Comparison of ENCODE assay signal across 7 mouse cellular contexts in the genomic region with DNA sequence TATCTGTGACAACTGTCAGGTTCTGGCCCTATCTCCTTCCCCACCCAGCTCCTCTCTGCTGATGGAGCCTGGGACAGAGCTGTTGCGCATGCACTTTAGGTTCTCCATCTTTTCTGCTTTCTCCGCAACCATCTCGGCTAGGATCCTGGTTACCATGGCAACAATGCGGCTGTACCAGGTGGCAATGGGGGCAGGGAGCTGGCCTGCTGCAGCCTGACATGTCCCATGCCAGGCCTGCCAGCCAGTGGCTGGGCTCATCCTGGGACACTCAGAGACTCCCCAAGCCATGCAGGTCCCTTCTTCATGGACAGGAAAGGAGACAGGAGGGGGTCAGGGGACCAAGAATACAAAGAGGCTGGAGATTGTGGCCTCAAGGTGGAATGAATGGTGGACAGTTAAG. TPM values are rescaled to one million over a fixed set of nuclear protein-coding genes. Genes with fewer than 3 reads are reported as not detected.
DNase-seq lines count a peak whose midpoint lies in the region; ATAC-seq and TF ChIP-seq lines count a peak whose summit lies in the region.

No protein-coding gene starts in this region.

- peak overlapping the region; percentile 94 for H3K27ac ChIP-seq in cerebellum, adult 2 months (ENCODE audit: insufficient read depth, low read length)
- H3K27ac ChIP-seq in forebrain, embryonic 11.5 days (ENCODE audit: low read depth, low read length) = 0 out of 2 replicates have a peak overlapping the region, but pooled peaks have one; percentile 10

- peaks cover 59% of the 10 kb centered on the region for H3K4me1 ChIP-seq in cerebellum, adult 2 months (ENCODE audit: control insufficient read depth, insufficient read depth, low read length)
- H3K4me1 ChIP-seq in forebrain, embryonic 11.5 days (replicated peaks; ENCODE audit: control insufficient read depth, insufficient read depth, low read length) = peaks cover 21% of the 10 kb centered on the region

- H3K27me3 ChIP-seq in cerebellum, adult 2 months (ENCODE audit: control insufficient read depth, insufficient read depth, low read length) = no peaks in the 10 kb centered on the region
- H3K27me3 ChIP-seq in forebrain, embryonic 11.5 days (ENCODE audit: control insufficient read depth, insufficient read depth, low read length) = peaks cover 10% of the 10 kb centered on the region

- peaks cover 8% of the 10 kb centered on the region for H3K36me3 ChIP-seq in forebrain, embryonic 11.5 days (ENCODE audit: control insufficient read depth, insufficient read depth, low read length)

- peak; percentile 21; the same call in 1 of the 2 replicates for TF ChIP-seq POLR2A in cerebellum, adult 2 months (IDR thresholded peaks at IDR 0.05; ENCODE audit: borderline replicate concordance, insufficient read depth, low read length)

- peak overlapping the region; percentile 7 for H3K4me3 ChIP-seq in cerebellum, adult 2 months (replicated peaks; ENCODE audit: insufficient read depth, low read depth, low read length)
- no peak overlapping the region for H3K4me3 ChIP-seq in forebrain, embryonic 11.5 days (ENCODE audit: low read depth, low read length)

- WGBS in cerebellum, adult 2 months = 2% methylated on average over 4 of the region's 4 CpGs
- WGBS in forebrain, embryonic 11.5 days = 30% methylated on average over 4 of the region's 4 CpGs

- no peak for TF ChIP-seq CTCF in cerebellum, adult 2 months (IDR thresholded peaks at IDR 0.05; ENCODE audit: borderline replicate concordance, insufficient read depth, low read depth, low read length)

- no peak overlapping the region for H3K4me2 ChIP-seq in forebrain, embryonic 11.5 days (ENCODE audit: low read depth, low read length, severe bottlenecking)

- peak; percentile 96 to 98 for DNase-seq in cerebellum, adult 2 months
- peak; percentile 65 for DNase-seq in forebrain, embryonic 11.5 days (ENCODE audit: low spot score)
- DNase-seq in layer of hippocampus, postnatal 25 days (ENCODE audit: extremely low spot score in 1 of 2, low spot score in 1 of 2) = peak; percentile 66 to 73
- peak; percentile 17 for DNase-seq in neural tube, embryonic 10.5 days (ENCODE audit: extremely low spot score, low spot score)
- no peak for DNase-seq in thymus, postnatal 36 days
- no peak for DNase-seq in adrenal gland, adult 18-20 months (ENCODE audit: low spot score in 2 of 2)

- no peak for ATAC-seq in forebrain, embryonic 11.5 days (replicated peaks; ENCODE audit: low FRiP score)
- ATAC-seq in inflammation-experienced regulatory T-cells, adult 6 months = no peak

- no peaks in the 10 kb centered on the region for H3K9me3 ChIP-seq in forebrain, embryonic 11.5 days (ENCODE audit: control insufficient read depth, low read length)

- H3K9ac ChIP-seq in forebrain, embryonic 11.5 days (ENCODE audit: low read length) = no peak overlapping the region

RNA-seq across cellular contexts. Expression of gene Aspdh, which starts 0.7 kb away (rescaled TPM):
- 9.3 and 10.2 TPM in 2 replicates for polyA plus RNA-seq in cerebellum, adult 2 months (2012; rRNA removed)
- 2.6 and 2.9 TPM in 2 replicates for polyA plus RNA-seq in forebrain, embryonic 11.5 days (2014; fragmentation: Nextera tagmentation; extraction: Ambion mirVana)
- total RNA-seq in layer of hippocampus, postnatal 25 days (2021) = 10 to 100 TPM; 10.9 to 13.2 TPM
- polyA plus RNA-seq in inflammation-experienced regulatory T-cells, adult 6 months (2017; shearing (Covaris generic)) = not detected
- total RNA-seq in adrenal gland, adult 18-20 months (2021) = not detected

RNA-seq across cellular contexts. Expression of gene Josd2, which starts 3.3 kb away (rescaled TPM):
- polyA plus RNA-seq in cerebellum, adult 2 months (2012; rRNA removed) = 273 and 294 TPM in 2 replicates
- 60.9 and 68.9 TPM in 2 replicates for polyA plus RNA-seq in forebrain, embryonic 11.5 days (2014; fragmentation: Nextera tagmentation; extraction: Ambion mirVana)
- 100 to 1,000 TPM; 102 to 107 TPM for total RNA-seq in layer of hippocampus, postnatal 25 days (2021)
- 10 to 100 TPM; 46.9 to 62.6 (median 47.0) TPM for polyA plus RNA-seq in inflammation-experienced regulatory T-cells, adult 6 months (2017; shearing (Covaris generic))
- 10 to 100 TPM; 40.0 to 42.6 TPM for total RNA-seq in adrenal gland, adult 18-20 months (2021)

RNA-seq across cellular contexts. Expression of gene Emc10, which starts 31.8 kb away (rescaled TPM):
- 302 and 309 TPM in 2 replicates for polyA plus RNA-seq in cerebellum, adult 2 months (2012; rRNA removed)
- 115 and 124 TPM in 2 replicates for polyA plus RNA-seq in forebrain, embryonic 11.5 days (2014; fragmentation: Nextera tagmentation; extraction: Ambion mirVana)
- 100 to 1,000 TPM; 207 to 212 TPM for total RNA-seq in layer of hippocampus, postnatal 25 days (2021)
- polyA plus RNA-seq in inflammation-experienced regulatory T-cells, adult 6 months (2017; shearing (Covaris generic)) = 10 to 100 TPM; 21.0 to 22.5 (median 22.3) TPM
- total RNA-seq in adrenal gland, adult 18-20 months (2021) = 100 to 1,000 TPM in 1 of 2 experiments, 10 to 100 TPM in 1; 95.4 to 101 TPM

RNA-seq across cellular contexts. Expression of gene Fam71e1, which starts 31.9 kb away (rescaled TPM):
- polyA plus RNA-seq in cerebellum, adult 2 months (2012; rRNA removed) = 32.6 and 34.0 TPM in 2 replicates
- polyA plus RNA-seq in forebrain, embryonic 11.5 days (2014; fragmentation: Nextera tagmentation; extraction: Ambion mirVana) = 22.3 and 25.3 TPM in 2 replicates
- total RNA-seq in layer of hippocampus, postnatal 25 days (2021) = 10 to 100 TPM; 18.6 to 22.8 TPM
- polyA plus RNA-seq in inflammation-experienced regulatory T-cells, adult 6 months (2017; shearing (Covaris generic)) = 1 to 10 TPM; 2.7 to 5.2 (median 3.9) TPM
- 1 to 10 TPM; 5.6 to 8.9 TPM for total RNA-seq in adrenal gland, adult 18-20 months (2021)

RNA-seq across cellular contexts. Expression of gene Lrrc4b, which starts 35.7 kb away (rescaled TPM):
- 190 and 214 TPM in 2 replicates for polyA plus RNA-seq in cerebellum, adult 2 months (2012; rRNA removed)
- 8.2 and 9.8 TPM in 2 replicates for polyA plus RNA-seq in forebrain, embryonic 11.5 days (2014; fragmentation: Nextera tagmentation; extraction: Ambion mirVana)
- 100 to 1,000 TPM; 322 to 333 TPM for total RNA-seq in layer of hippocampus, postnatal 25 days (2021)
- not detected for polyA plus RNA-seq in inflammation-experienced regulatory T-cells, adult 6 months (2017; shearing (Covaris generic))
- total RNA-seq in adrenal gland, adult 18-20 months (2021) = 1 to 10 TPM; 5.0 to 7.3 TPM

Comparison
In these comparisons a context has a peak if more than half of its experiments do, and no peak if none do; other contexts are left out.
1. DNase-seq: peak in cerebellum, adult 2 months (2 of 2), forebrain, embryonic 11.5 days (single experiment), layer of hippocampus, postnatal 25 days (2 of 2) and neural tube, embryonic 10.5 days (single experiment); none in thymus, postnatal 36 days (0 of 2) and adrenal gland, adult 18-20 months (0 of 2).